Mouse (Mus musculus) liver, embryonic 14.5 days (tissue): ENCODE data around the gene Dpp6. TPM values are rescaled to one million over a fixed set of nuclear protein-coding genes. Genes with fewer than 3 reads are reported as not detected.

ENCODE experiments used
- ATAC-seq: fragments of 200-750 bp; cut with Nextera tagmentation; 2 replicates; pipeline ENCODE4 v1.8.0; 2017; ENCODE audit warnings: moderate number of reproducible peaks, mild to moderate bottlenecking, moderate library complexity; ENCODE audit not compliant: insufficient read depth
- DNase-seq, 3 experiments: peaks; one replicate each; pipeline ENCODE4 v3.0.0-alpha.2; 2012 to 2013; ENCODE audit warnings: low read depth in 3 of 3, low spot score in 3 of 3
- H3K27ac ChIP-seq: fragments of 300-500 bp; sonication (generic); 2 replicates; pipeline ENCODE4 v1.5.1; 2014; ENCODE audit warnings: moderate library complexity, mild to moderate bottlenecking, control low read depth, inconsistent platforms
- H3K27me3 ChIP-seq: fragments of 300-500 bp; sonication (generic); 2 replicates; pipeline ENCODE4 v1.6.1; 2014; ENCODE audit warnings: mild to moderate bottlenecking, low read length, moderate library complexity; ENCODE audit not compliant: control insufficient read depth, insufficient read depth
- H3K36me3 ChIP-seq: fragments of 300-500 bp; sonication (generic); replicated peaks from 2 replicates; pipeline ENCODE4 v1.6.1; 2014; ENCODE audit warnings: low read depth; ENCODE audit not compliant: control insufficient read depth, insufficient read depth
- H3K4me1 ChIP-seq, 2 experiments: fragments of 200-500 bp in 1 of 2; fragments of 300-500 bp in 1 of 2; sonication (generic) in 1 of 2; replicated peaks; 2 replicates each; pipeline ENCODE4 v1.6.1; 2012 to 2014; ENCODE audit warnings: antibody characterized with exemption in 1 of 2, inconsistent platforms in 1 of 2, low read length in 1 of 2; ENCODE audit not compliant: control insufficient read depth in 2 of 2, insufficient read depth in 2 of 2
- H3K4me2 ChIP-seq: fragments of 300-500 bp; sonication (generic); 2 replicates; pipeline ENCODE4 v1.6.1; 2014; ENCODE audit warnings: low read depth, mild to moderate bottlenecking, control low read depth, moderate library complexity
- H3K4me3 ChIP-seq, 2 experiments: fragments of 200-500 bp in 1 of 2; fragments of 300-500 bp in 1 of 2; sonication (generic) in 1 of 2; 2 replicates each; pipeline ENCODE4 v1.5.1; 2012 to 2014; ENCODE audit warnings: low read depth in 2 of 2, low read length in 2 of 2, mild to moderate bottlenecking in 2 of 2, control low read depth in 1 of 2, inconsistent platforms in 1 of 2, moderate library complexity in 1 of 2; ENCODE audit not compliant: insufficient read depth in 1 of 2
- H3K9ac ChIP-seq: fragments of 300-500 bp; sonication (generic); replicated peaks from 2 replicates; pipeline ENCODE4 v1.6.1; 2014; ENCODE audit warnings: mild to moderate bottlenecking, control low read depth, moderate library complexity
- H3K9me3 ChIP-seq: fragments of 300-500 bp; sonication (generic); 2 replicates; pipeline ENCODE4 v1.6.1; 2016; ENCODE audit warnings: low read length, mixed read lengths; ENCODE audit not compliant: control insufficient read depth
- CTCF ChIP-seq: IDR thresholded peaks from 2 replicates; pipeline ENCODE4 v1.5.1; 2016; ENCODE audit warnings: antibody characterized with exemption, low read depth, control low read depth
- EP300 ChIP-seq: IDR thresholded peaks from 2 replicates; pipeline ENCODE4 v1.6.1; 2016; ENCODE audit warnings: antibody characterized with exemption, low read depth
- WGBS: fragments of 180-500 bp; shearing (Covaris S2); extraction: QIAGEN DNeasy Blood & Tissue Kit; methylation state at CpG from one replicate; pipeline ENCODE4 v1.1.7; 2014; ENCODE audit not compliant: insufficient replicate concordance; 5-methylcytosine and 5-hydroxymethylcytosine counted together
- polyA plus RNA-seq, 2 experiments: library from polyadenylated mRNA; depleted of rRNA in 1 of 2; stranded (reverse) in 1 of 2; unstranded in 1 of 2; fragments of >200 nt; fragmentation: Nextera tagmentation in 1 of 2; extraction: Ambion mirVana in 1 of 2; gene quantifications; 2 replicates each; pipeline versions ENCODE4 v1.2.1 to v1.2.3; 2012 to 2014

Dpp6 gene
- polyA plus RNA-seq, 2 experiments, result 0.30 to 0.48 TPM

DNA sequence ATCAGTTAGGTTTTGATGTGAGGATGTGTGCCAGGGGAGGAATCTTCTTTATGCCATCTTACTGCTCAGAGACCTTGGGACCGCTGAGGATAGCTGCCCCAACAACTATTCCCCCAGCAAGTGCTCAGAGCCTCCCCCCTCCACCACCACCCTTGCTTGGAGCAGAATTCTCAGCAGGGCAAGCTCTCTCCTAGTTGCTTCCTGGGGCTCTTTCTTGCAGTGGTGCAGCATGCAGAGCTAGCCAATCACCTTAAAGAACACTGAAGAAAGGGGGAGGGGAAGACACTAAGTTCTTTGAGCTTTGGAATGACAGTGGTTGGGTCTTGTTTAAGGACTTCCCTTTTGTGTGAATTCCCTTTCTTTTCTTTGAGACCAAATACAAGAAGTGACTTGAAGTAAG, 168.1 kb downstream of the Dpp6 start:
- no peak for DNase-seq
- TF ChIP-seq CTCF (no peak), EP300 (no peak)
- 14% methylated on average over 1 of the region's 1 CpGs for WGBS

DNA sequence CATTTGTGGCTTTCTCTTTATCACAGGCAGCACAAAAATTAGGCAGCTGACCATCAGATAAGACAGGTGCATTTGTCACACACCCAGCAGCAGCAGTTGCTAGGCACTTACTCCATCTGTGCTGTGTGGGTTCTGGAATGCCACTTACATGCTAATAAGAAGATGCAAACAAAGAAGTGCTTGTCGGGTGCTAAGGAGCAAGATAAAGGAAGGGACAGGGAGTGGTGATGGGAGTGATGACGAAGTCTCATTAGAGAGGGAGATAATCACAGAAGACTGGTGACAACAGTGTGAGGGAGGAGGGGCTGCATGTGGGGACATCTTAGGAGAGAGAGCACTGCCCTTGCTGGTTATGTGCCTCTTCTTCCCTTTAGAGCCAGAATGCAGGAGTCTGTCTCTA, 174.6 kb downstream of the Dpp6 start:
- Histone ChIP-seq H3K36me3 (no peaks in the 10 kb centered on the region), H3K9ac (no peak overlapping the region), H3K27ac (no peak overlapping the region), H3K4me2 (no peak overlapping the region), H3K4me1 (no peaks in the 10 kb centered on the region), H3K27me3 (no peaks in the 10 kb centered on the region), H3K4me3 (no peak overlapping the region), H3K9me3 (no peaks in the 10 kb centered on the region)
- WGBS, result 21% methylated on average over 2 of the region's 2 CpGs
- no peak for ATAC-seq
- TF ChIP-seq CTCF, result no peak
- TF ChIP-seq EP300, result no peak
- no peak for DNase-seq

More for the DNA sequence above, 168.1 kb downstream of the Dpp6 start:
- Histone ChIP-seq H3K9ac (no peak overlapping the region), H3K4me3 (no peak overlapping the region), H3K27ac (no peak overlapping the region), H3K4me2 (no peak overlapping the region), H3K27me3 (no peaks in the 10 kb centered on the region), H3K4me1 (no peaks in the 10 kb centered on the region), H3K36me3 (no peaks in the 10 kb centered on the region), H3K9me3 (no peaks in the 10 kb centered on the region)
- ATAC-seq, result no peak

- Histone ChIP-seq H3K4me1 (no peaks in the 10 kb centered on the region), H3K27me3 (no peaks in the 10 kb centered on the region), H3K4me3 (no peak overlapping the region), H3K4me2 (no peak overlapping the region), H3K9ac (no peak overlapping the region), H3K27ac (no peak overlapping the region), H3K36me3 (no peaks in the 10 kb centered on the region), H3K9me3 (no peaks in the 10 kb centered on the region)
- DNase-seq (no peak), ATAC-seq (no peak)
- 69% methylated on average over 7 of the region's 7 CpGs for WGBS
- no peak for TF ChIP-seq EP300
- TF ChIP-seq CTCF, result no peak
Measured at GRCm38 (mm10) chr5:27003537-27003936, 186.5 kb downstream of the Dpp6 start.

- Histone ChIP-seq H3K4me2 (no peak overlapping the region), H3K9ac (no peak overlapping the region), H3K27me3 (no peaks in the 10 kb centered on the region), H3K4me3 (no peak overlapping the region), H3K9me3 (no peaks in the 10 kb centered on the region), H3K4me1 (no peaks in the 10 kb centered on the region), H3K27ac (no peak overlapping the region), H3K36me3 (no peaks in the 10 kb centered on the region)
- TF ChIP-seq EP300 (no peak), CTCF (no peak)
- ATAC-seq (no peak), DNase-seq (no peak)
Measured at GRCm38 (mm10) chr5:27009157-27009556, 192.2 kb downstream of the Dpp6 start.

DNA sequence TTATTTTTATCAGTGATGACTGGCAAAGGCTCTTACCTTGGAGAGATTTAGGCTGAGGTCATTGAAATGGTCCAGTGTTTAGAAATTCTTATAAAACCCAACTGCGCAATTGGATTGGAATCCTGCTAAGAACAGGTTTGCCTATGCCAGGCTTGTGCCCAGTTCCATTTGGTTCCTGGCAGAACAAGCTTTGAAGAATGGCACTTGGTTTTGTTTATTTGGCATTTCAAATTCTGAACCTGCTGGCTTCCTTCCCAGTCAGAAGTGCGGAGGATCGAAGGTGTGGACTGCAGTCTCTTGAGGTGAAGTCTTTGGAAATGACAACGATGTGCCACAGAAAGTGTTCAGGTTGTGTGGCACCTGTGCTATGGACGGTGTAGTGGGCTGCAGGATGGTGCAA, 193.6 kb downstream of the Dpp6 start:
- Histone ChIP-seq H3K9me3 (no peaks in the 10 kb centered on the region), H3K27ac (no peak overlapping the region), H3K9ac (no peak overlapping the region), H3K4me2 (no peak overlapping the region), H3K4me3 (no peak overlapping the region), H3K36me3 (no peaks in the 10 kb centered on the region), H3K4me1 (no peaks in the 10 kb centered on the region), H3K27me3 (no peaks in the 10 kb centered on the region)
- ATAC-seq (no peak), DNase-seq (no peak)
- 67% methylated on average over 5 of the region's 5 CpGs for WGBS
- TF ChIP-seq EP300 (no peak), CTCF (no peak)
